Mouse (Mus musculus) bone marrow, adult 2 months (tissue): ENCODE data around the gene Ankrd6.

Experiments
- CTCF ChIP-seq: fragments of 200-500 bp; IDR thresholded peaks from 2 replicates; pipeline ENCODE4 v1.5.1; 2011; ENCODE audit warnings: low read length, control low read depth; ENCODE audit not compliant: control insufficient read depth, insufficient read depth
- POLR2A ChIP-seq: fragments of 200-500 bp; IDR thresholded peaks from 2 replicates; pipeline ENCODE4 v1.6.1; 2011; ENCODE audit warnings: low read depth, mild to moderate bottlenecking, control low read depth, low read length, borderline replicate concordance; ENCODE audit not compliant: control insufficient read depth

DNA sequence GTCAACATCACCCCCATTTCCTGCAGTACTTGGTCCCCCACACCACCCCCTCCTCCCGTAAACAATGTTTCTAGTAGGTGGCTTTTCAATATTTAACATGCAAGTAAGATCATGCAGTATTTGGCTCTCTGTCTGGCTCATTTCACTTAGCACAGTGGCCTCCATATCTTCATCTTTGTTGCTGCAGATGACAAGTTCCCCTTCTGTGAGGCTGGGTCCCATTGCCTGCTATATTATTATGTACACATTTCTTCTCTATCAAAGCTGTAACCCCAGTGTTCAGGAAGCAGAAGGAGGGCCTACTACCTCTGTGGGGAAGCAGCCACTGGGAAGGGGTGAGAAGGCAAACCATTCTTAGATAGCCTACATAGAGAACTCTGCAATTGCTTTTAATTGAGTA lies 40.6 kb downstream of the Ankrd6 start:
- no peak for TF ChIP-seq CTCF
- TF ChIP-seq POLR2A, result no peak
